Mouse (Mus musculus) heart, postnatal 0 days (tissue): Measurements from ENCODE around the gene Gm11938.

Experiments used
- CTCF ChIP-seq: IDR thresholded peaks from 2 replicates; pipeline ENCODE4 v1.5.1; 2016; ENCODE audit warnings: antibody characterized with exemption, control low read depth, low read depth
- EP300 ChIP-seq: IDR thresholded peaks from 2 replicates; pipeline ENCODE4 v1.6.1; 2016; ENCODE audit warnings: antibody characterized with exemption, low read depth

DNA sequence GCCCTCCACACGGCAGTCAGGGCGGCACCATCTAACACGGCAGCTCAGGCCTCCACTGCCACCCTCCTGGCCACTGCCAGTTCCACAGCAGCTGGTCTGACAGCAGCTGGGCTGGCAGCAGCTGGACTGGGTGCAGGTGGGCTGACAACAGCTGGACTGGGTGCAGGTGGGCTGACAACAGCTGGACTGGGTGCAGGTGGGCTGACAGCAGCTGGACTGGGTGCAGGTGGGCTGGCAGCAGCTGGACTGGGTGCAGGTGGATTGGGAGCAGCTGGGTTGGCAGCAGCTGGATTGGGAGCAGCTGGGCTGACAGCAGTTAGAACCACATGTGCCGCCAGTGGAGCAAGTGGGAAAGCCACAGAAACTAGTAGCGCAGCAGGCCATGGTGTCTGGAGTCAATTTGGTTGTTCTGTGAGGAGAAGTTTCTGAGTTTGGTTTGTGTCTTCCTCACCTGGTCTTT is 19.8 kb downstream of the Gm11938 start, which contains the start of gene Krtap1-4:
- TF ChIP-seq EP300 (no peak), CTCF (no peak)
